Mouse (Mus musculus) limb, embryonic 14.5 days (tissue): ENCODE measurements at regions not wholly inside any gene's neighbourhood (a gene's known extent, or its start where the extent isn't known, plus 50 kb on each side); places are given as distances from the start of the nearest gene placed in this dataset.

ENCODE experiments used
- ATAC-seq: fragments of 200-750 bp; cut with Nextera tagmentation; 2 replicates; pipeline ENCODE4 v1.8.0; 2017; ENCODE audit warnings: low read depth, moderate number of reproducible peaks, moderate TSS enrichment; ENCODE audit not compliant: low FRiP score
- DNase-seq: peaks from one replicate; pipeline ENCODE4 v3.0.0-alpha.2; 2015; ENCODE audit warnings: low spot score
- H3K27ac ChIP-seq: fragments of 300-500 bp; sonication (generic); replicated peaks from 2 replicates; pipeline ENCODE4 v1.5.1; 2014; ENCODE audit warnings: low read depth, mild to moderate bottlenecking, low read length, moderate library complexity, mixed read lengths
- H3K27me3 ChIP-seq: fragments of 300-500 bp; sonication (generic); 2 replicates; pipeline ENCODE4 v1.6.1; 2014; ENCODE audit warnings: low read length, mixed read lengths; ENCODE audit not compliant: control insufficient read depth, insufficient read depth
- H3K36me3 ChIP-seq: fragments of 300-500 bp; sonication (generic); 2 replicates; pipeline ENCODE4 v1.6.1; 2014; ENCODE audit warnings: mild to moderate bottlenecking, low read length, moderate library complexity, mixed read lengths; ENCODE audit not compliant: control insufficient read depth, insufficient read depth
- H3K4me1 ChIP-seq: fragments of 300-500 bp; sonication (generic); 2 replicates; pipeline ENCODE4 v1.6.1; 2014; ENCODE audit warnings: antibody characterized with exemption, low read length, mixed read lengths; ENCODE audit not compliant: control insufficient read depth, insufficient read depth
- H3K4me2 ChIP-seq: fragments of 300-500 bp; sonication (generic); replicated peaks from 2 replicates; pipeline ENCODE4 v1.6.1; 2014; ENCODE audit warnings: low read depth, mild to moderate bottlenecking, low read length, moderate library complexity; ENCODE audit not compliant: severe bottlenecking
- H3K4me3 ChIP-seq: fragments of 300-500 bp; sonication (generic); replicated peaks from 2 replicates; pipeline ENCODE4 v1.5.1; 2014; ENCODE audit warnings: low read length
- H3K9ac ChIP-seq: fragments of 300-500 bp; sonication (generic); 2 replicates; pipeline ENCODE4 v1.6.1; 2014; ENCODE audit warnings: mild to moderate bottlenecking, low read depth, low read length, moderate library complexity; ENCODE audit not compliant: severe bottlenecking
- H3K9me3 ChIP-seq: fragments of 300-500 bp; sonication (generic); 2 replicates; pipeline ENCODE4 v1.6.1; 2016; ENCODE audit warnings: low read length; ENCODE audit not compliant: control insufficient read depth
- POLR2A ChIP-seq: fragments of 200-500 bp; IDR thresholded peaks from 2 replicates; pipeline ENCODE4 v1.8.0; 2012; ENCODE audit warnings: inconsistent platforms, mild to moderate bottlenecking, moderate library complexity, borderline replicate concordance; ENCODE audit not compliant: insufficient read depth, insufficient read length; ENCODE audit errors: extremely low read depth
- WGBS: fragments of 180-500 bp; shearing (Covaris S2); extraction: QIAGEN DNeasy Blood & Tissue Kit; methylation state at CpG from one replicate; pipeline ENCODE4 v1.1.7; 2014; 5-methylcytosine and 5-hydroxymethylcytosine counted together

DNA sequence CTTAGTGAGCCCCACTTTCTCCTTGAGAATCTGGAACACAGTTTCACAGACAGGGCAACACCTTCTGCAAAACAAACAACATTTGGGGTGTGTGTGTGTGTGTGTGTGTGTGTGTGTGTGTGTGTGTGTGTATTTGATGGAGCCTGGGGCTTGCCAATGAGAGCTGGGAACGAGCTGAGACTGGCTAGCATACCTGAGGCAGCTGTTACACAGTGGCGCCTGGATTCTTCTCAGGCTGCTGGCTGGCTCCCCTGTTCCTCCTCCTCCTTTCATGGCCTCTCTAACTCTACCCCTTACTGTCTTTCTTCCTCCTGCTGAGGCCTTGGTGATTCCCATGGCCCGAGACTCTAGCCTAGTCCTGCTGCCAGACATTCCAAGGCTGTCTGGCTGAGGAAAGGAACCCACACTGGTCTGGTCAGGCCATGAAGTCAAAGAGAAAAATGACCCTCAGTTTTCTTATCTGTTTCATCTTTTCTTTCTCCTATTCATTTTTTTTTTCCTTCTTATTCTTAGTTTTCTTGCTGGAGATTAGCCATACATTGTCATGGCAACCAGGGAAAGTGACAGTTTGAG lies 79.6 kb upstream of the Sem1 start:
- H3K27me3 ChIP-seq: no peaks in the 10 kb centered on the region
- 25% methylated on average over 3 of the region's 3 CpGs for WGBS
- no peak for TF ChIP-seq POLR2A

GRCm38 (mm10) chr6:6660072-6660471 lies 81.6 kb upstream of the Sem1 start:
- DNase-seq (no peak), ATAC-seq (no peak)
- Histone ChIP-seq H3K4me3 (no peak overlapping the region), H3K4me1 (peaks cover 18% of the 10 kb centered on the region), H3K4me2 (no peak overlapping the region), H3K27ac (no peak overlapping the region), H3K9ac (no peak overlapping the region), H3K27me3 (no peaks in the 10 kb centered on the region), H3K9me3 (no peaks in the 10 kb centered on the region), H3K36me3 (no peaks in the 10 kb centered on the region)
- no peak for TF ChIP-seq POLR2A
- 48% methylated on average over 5 of the region's 5 CpGs for WGBS

More for the DNA sequence above, 79.6 kb upstream of the Sem1 start:
- H3K4me3 ChIP-seq: no peak overlapping the region
- H3K9me3 ChIP-seq: no peaks in the 10 kb centered on the region
- H3K4me1 ChIP-seq: peaks cover 18% of the 10 kb centered on the region
- ATAC-seq (no peak), DNase-seq (no peak)
- H3K4me2 ChIP-seq: no peak overlapping the region
- no peak overlapping the region for H3K27ac ChIP-seq
- no peak overlapping the region for H3K9ac ChIP-seq
- no peaks in the 10 kb centered on the region for H3K36me3 ChIP-seq

DNA sequence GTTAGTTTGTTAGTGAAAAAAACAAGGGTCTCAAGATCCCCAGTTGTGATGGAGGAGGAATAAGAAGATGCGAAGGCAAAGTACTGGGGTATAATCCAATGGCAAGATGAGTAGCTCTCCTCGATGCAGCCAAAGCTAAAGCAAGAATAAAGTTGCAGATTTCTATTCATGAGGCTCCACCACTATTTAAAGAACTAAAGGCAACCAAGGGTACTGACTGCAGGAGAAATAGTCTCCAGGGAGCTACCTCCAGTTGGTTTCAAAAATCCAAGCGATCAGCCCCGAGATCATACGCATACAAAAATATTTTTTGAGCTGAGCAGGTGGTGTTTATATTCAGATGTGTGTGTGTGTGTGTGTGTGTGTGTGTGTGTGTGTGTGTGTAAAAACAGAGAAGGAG lies 88.3 kb upstream of the Sem1 start:
- Histone ChIP-seq H3K27ac (no peak overlapping the region), H3K4me2 (no peak overlapping the region), H3K4me1 (no peaks in the 10 kb centered on the region), H3K27me3 (no peaks in the 10 kb centered on the region), H3K9ac (no peak overlapping the region), H3K4me3 (no peak overlapping the region), H3K36me3 (no peaks in the 10 kb centered on the region), H3K9me3 (no peaks in the 10 kb centered on the region)
- no peak for TF ChIP-seq POLR2A
- DNase-seq (no peak), ATAC-seq (no peak)
- WGBS: 76% methylated on average over 5 of the region's 5 CpGs

- Histone ChIP-seq H3K9me3 (no peaks in the 10 kb centered on the region), H3K4me2 (no peak overlapping the region), H3K4me1 (no peaks in the 10 kb centered on the region), H3K36me3 (no peaks in the 10 kb centered on the region), H3K27ac (no peak overlapping the region), H3K4me3 (no peak overlapping the region), H3K27me3 (no peaks in the 10 kb centered on the region), H3K9ac (no peak overlapping the region)
- no peak for DNase-seq
- 78% methylated on average over 5 of the region's 5 CpGs for WGBS
- no peak for ATAC-seq
- TF ChIP-seq POLR2A: no peak
Measured at GRCm38 (mm10) chr6:6689241-6689640, 110.8 kb upstream of the Sem1 start.

- Histone ChIP-seq H3K4me2 (no peak overlapping the region), H3K9ac (no peak overlapping the region), H3K27me3 (no peaks in the 10 kb centered on the region), H3K4me1 (no peaks in the 10 kb centered on the region), H3K9me3 (no peaks in the 10 kb centered on the region), H3K27ac (no peak overlapping the region), H3K4me3 (no peak overlapping the region), H3K36me3 (no peaks in the 10 kb centered on the region)
- ATAC-seq: no peak
- no peak for DNase-seq
- 71% methylated on average over 5 of the region's 5 CpGs for WGBS
- no peak for TF ChIP-seq POLR2A
Measured at GRCm38 (mm10) chr6:6690188-6690587, 111.7 kb upstream of the Sem1 start.

DNA sequence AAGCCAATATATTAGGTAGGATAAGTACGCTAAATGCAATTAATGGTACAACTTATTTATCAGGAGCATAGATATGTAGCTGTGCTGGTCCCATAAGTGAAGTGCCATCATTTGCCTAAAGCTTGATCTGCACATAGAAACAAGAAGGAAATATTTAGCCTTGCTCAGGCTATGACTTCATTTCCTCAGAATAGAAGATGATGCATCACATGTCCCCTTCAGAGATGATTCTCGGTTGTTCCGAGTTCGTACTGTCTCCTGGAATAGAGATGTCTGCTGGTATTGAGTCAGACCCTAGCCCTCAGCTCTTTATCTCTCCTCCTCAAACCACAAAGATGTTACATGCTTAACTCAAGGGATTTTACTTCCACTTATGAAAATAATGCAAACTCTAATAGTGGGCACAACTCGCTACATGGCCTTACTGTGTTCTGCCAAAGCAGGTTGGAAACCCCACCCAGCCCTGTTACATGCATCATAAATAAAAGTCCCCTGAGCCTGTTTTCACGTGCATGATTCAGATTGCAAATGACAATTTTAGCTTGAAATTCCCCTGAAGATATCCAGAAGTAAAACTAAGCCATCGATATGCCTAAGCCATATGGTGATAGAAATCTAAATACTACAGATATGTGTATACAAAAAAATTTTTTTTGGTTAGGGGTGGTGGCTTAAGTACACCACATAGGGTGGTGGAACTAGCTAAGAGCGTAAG lies 113.8 kb upstream of the Sem1 start:
- Histone ChIP-seq H3K27me3 (no peaks in the 10 kb centered on the region), H3K36me3 (no peaks in the 10 kb centered on the region), H3K9ac (no peak overlapping the region), H3K4me2 (no peak overlapping the region), H3K9me3 (no peaks in the 10 kb centered on the region), H3K4me1 (no peaks in the 10 kb centered on the region), H3K4me3 (no peak overlapping the region), H3K27ac (no peak overlapping the region)
- DNase-seq: no peak
- 84% methylated on average over 8 of the region's 8 CpGs for WGBS
- ATAC-seq: no peak
- no peak for TF ChIP-seq POLR2A
